Mouse (Mus musculus): ENCODE measurements around the gene Srrm4.

Gene Srrm4

DNA sequence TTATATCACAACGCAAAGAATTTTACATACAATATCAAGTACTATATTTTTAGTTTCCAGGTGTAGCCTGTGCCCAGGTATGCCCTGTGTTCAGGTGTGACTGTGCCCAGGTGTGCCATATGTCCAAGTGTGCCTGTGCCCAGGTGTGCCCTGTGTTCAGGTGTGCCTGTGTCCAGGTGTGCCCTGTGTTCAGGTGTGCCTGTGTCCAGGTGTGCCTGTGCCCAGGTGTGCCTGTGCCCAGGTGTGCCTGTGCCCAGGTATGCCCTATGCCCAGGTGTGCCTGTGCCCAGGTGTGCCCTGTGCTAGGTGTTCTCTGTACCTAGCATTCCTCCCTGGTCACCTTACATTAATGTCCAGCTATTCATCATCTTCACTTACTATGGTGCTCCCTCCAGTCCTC is 185.7 kb downstream of the Srrm4 start:
- no peak for DNase-seq (ENCODE audit: low spot score)

DNA sequence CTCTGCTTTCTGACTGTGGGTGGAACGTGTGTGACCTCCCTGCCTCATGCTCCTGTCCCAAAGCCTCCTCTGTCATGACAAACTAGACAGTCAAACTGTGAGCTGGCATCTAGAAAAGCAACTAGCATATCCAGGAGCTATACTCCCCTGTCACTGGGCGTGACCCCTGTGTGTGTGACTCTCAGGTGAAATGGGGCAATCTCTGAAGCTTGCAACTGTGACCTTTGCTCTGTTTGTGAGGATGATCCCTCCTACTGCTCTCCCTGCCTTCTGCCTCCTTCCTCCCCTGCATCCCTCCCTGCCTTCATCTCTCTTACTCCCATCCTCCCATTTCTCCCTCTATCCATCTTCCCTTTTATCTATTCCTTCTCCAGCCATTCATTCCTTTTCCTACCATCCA is 187.6 kb downstream of the Srrm4 start:
- no peak for DNase-seq (ENCODE audit: low spot score)

DNA sequence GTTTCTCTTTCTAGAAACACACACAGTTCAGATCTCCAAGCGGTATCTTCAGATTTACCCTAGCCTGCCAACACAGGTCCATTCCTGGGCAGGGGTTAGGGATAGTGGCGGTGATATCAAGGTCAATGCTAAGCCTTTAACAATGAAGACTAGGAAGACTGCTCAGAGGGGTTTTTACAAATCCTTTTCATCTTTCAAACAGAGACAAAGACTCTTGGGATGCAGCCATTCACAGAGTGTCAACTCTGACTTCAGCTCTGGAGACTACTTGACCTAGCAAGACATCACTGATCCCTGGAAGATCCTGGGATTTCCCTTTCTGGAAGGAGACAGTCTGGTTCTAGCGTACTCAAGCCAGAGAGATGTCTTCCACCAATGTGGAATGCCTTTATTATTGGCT is 190.8 kb downstream of the Srrm4 start:
- no peak for DNase-seq (ENCODE audit: low spot score)

DNA sequence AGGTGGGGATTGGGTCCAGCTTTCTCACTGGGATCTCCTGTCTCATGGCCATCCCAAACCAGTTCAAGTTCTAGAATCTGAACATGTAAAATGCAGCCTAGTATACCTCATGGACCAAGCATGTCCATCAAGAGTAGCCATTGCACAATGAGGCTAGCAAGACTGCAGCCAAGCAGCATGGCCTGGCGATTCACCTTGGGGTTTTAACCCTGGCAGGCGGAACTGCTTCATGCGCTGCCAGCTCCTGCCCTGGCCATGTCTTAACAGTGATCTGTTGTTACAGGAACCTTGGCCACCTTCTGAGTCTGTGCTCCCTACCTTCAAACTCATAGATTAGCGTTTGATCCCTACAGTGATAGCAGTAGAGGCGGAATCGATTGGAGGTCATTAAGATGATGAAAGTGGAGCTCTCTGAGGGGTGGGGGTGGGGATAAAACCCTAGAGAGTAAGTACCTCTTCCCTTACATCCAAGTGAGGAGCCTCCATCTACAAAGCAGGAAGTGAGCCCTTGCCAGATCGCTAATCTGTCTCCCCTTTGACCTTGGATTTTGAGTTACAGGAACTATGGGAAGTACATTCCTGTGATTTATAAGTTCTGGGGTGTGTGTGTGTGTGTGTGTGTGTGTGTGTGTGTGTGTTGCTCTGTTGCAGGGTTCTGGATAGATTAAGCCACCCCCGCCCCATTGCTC is 191.4 kb downstream of the Srrm4 start:
- DNase-seq (ENCODE audit: low spot score): no peak

DNA sequence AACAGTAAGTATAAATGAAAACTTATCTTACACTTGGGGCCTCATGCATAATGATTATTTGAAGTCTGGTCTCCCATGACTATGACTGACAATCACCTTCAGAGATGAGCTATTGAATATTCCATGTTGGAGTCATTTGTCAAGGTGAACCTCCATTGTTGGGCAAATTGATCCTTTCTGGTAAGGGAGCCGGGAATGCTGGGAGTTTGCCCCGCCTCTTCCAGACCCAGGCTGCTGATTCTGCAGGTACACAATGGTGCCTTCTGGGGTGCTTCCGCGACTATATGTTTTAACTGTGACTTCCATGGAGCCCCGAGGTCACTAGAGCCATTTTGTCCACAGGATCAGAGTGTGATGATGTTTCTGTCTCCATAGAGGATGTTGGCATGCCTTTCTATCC is 195.5 kb downstream of the Srrm4 start:
- no peak for DNase-seq (ENCODE audit: low spot score)

DNA sequence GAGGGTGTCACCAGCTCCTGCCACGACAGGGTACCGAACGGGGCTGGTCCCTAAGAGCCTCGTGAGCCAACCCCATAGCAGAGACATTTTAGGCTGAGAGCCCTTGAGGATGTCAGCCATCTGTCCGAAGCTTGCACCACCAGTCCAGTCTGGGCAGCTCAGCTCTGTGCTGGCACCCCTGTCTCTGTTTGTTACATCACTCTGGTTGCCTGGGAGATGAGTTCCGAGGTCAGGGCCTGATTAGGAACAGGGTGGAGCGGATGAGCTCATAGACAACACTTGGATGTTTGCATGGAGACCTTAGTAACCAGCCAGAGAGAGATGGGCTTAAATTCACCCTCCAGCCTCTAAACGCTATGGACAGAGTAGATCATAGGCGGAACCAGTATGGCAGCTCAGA is 199.0 kb downstream of the Srrm4 start:
- DNase-seq (ENCODE audit: low spot score): no peak

DNA sequence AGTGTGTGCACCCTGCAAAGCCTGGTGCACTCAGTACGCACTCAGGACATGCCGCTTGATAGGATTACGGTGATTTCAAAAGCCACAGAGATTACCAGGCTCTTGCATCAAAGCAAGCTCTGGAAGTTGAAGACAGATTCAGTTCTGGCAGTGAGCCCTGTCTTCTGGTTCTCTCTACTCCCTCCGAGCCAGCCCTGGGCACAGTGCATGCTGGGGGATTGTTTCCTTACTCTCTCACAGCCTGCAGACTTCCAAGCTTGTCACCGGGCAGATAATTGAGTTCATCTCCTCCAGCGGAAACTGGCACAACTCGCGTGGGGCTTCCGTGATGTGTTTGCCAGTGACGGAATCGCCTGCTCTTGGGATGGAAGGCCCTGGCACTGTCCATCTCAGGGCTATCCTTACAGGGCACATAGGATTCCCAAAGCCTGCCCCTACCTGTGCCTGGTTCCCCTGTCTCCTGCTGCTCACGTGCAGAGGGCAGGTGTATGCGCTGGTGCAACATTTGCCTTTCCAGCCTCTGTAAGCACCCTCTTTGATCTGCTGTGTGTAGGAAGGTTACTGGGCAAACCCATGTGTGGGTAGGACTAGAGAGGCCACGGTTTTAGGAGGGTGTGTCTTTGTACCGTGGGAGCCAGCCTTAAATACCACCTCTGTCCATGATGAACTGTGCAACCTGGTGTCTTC is 201.6 kb downstream of the Srrm4 start:
- no peak for DNase-seq (ENCODE audit: low spot score)

DNA sequence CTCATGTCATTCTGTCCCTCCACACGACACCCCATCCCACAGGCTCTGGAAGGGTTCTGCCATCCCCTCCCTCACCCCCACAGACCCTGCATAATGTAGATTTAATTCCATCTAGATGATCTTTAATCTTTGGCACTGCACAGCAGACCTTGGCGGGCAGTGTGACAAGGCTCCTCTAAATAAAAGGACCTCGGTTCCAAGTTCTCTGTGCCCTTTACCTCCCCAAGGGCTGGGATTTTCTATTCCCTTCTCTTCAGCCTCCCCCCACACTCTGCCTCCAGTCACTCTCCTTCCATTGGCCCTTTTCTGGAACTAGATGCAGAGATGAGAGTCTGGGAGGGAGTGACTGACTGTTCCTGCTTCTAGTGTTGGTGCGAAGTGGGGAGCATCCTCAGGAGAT is 202.3 kb downstream of the Srrm4 start:
- no peak for DNase-seq (ENCODE audit: low spot score)
